Mouse (Mus musculus) olfactory bulb, adult 2 months (tissue): ENCODE measurements at regions not wholly inside any gene's neighbourhood (a gene's known extent, or its start where the extent isn't known, plus 50 kb on each side); places are given as distances from the start of the nearest gene placed in this dataset.

ENCODE experiments used
- CTCF ChIP-seq: fragments of 200-500 bp; IDR thresholded peaks from 2 replicates; pipeline ENCODE4 v1.5.1; 2012; ENCODE audit warnings: low read depth, mild to moderate bottlenecking, low read length, moderate library complexity; ENCODE audit not compliant: insufficient read depth
- POLR2A ChIP-seq: fragments of 200-500 bp; IDR thresholded peaks from 2 replicates; pipeline ENCODE4 v1.6.1; 2012; ENCODE audit warnings: mild to moderate bottlenecking, low read depth, low read length, moderate library complexity; ENCODE audit not compliant: insufficient read depth

DNA sequence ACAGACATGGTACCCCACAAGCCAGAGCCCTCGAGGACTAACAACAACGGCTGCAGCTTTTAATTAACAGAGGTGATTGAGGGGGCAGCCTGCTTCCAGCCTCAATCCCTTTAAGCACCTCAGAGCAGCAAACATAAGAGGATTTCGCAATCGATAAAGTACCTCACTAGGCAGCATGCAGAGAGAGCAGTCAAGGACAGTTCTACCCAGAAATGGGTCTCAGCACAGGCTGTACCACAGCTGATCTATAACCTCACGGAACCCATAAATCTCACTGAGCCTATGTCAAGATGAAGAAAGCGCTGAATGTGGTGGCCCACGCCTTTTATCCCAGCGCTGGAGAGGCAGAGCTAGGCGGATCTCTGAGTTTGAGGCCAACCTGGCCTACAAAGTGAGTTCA is 56.6 kb upstream of the Frmd6 start:
- no peak for TF ChIP-seq POLR2A
- no peak for TF ChIP-seq CTCF
